Mouse (Mus musculus): ENCODE measurements at regions not wholly inside any gene's neighbourhood (a gene's known extent, or its start where the extent isn't known, plus 50 kb on each side); places are given as distances from the start of the nearest gene placed in this dataset.

- TF ChIP-seq POLR2A (IDR thresholded peaks at IDR 0.05; ENCODE audit: extremely low read depth, insufficient read depth, low read length) (no peak), CTCF (IDR thresholded peaks at IDR 0.05; ENCODE audit: extremely low read depth, insufficient read depth, low read length) (no peak)
Observed at GRCm38 (mm10) chr2:167789471-167789923, 99.9 kb upstream of the Tmem189 start.

DNA sequence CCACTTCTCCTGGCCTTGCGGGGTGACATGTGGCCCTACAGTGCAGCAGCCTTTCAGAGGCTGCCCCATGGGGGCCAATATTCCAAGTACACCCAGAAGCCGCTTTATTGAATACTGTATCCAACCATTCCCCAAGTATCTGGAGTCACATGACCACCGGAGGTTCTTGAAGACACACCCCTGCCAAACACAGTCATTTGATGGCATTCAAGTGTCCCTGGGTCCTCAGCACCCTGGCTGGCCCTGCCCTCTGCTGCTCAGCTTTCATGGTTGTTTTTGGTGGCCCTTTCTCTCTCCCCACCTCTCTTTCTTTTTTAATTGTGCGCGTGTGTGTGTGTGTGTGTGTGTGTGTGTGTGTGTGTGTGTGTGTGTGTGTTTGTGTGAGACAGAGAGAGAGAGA lies 97.3 kb upstream of the Tmem189 start:
- Histone ChIP-seq H3K4me3 (ENCODE audit: insufficient read depth, low read length) (no peak overlapping the region), H3K27ac (ENCODE audit: insufficient read depth, low read length) (no peak overlapping the region), H3K4me1 (ENCODE audit: control insufficient read depth, insufficient read depth, low read length) (no peaks in the 10 kb centered on the region)
- TF ChIP-seq POLR2A (IDR thresholded peaks at IDR 0.05; ENCODE audit: extremely low read depth, insufficient read depth, low read length) = no peak
- TF ChIP-seq CTCF (IDR thresholded peaks at IDR 0.05; ENCODE audit: extremely low read depth, insufficient read depth, low read length) = no peak

More at GRCm38 (mm10) chr2:167789471-167789923, 99.9 kb upstream of the Tmem189 start:
- Histone ChIP-seq H3K4me1 (ENCODE audit: control insufficient read depth, insufficient read depth, low read length) (no peaks in the 10 kb centered on the region), H3K4me3 (ENCODE audit: insufficient read depth, low read length) (no peak overlapping the region), H3K27ac (ENCODE audit: insufficient read depth, low read length) (no peak overlapping the region)

DNA sequence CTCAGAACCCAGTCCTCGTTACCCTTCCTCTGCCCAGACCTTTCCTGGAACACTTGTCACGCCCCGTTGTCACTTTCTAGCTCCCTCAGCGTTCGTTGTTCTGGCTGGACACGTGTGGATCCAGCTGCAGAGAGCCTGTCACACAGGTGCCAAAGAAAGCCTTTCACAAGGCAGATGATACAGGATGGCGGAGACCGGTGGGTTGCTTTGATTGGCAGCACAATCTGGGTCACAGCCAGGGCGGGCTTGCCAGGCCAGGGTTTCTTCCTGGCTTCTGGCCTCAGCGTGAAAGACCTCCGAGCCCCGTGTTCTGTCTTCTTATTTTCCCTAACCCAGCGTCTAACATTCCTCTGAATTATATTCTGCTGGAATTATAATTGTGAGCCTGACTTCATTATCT lies 94.7 kb upstream of the Tmem189 start:
- Histone ChIP-seq H3K4me3 (ENCODE audit: insufficient read depth, low read length) (no peak overlapping the region), H3K27ac (ENCODE audit: insufficient read depth, low read length) (no peak overlapping the region), H3K4me1 (ENCODE audit: control insufficient read depth, insufficient read depth, low read length) (no peaks in the 10 kb centered on the region)
- TF ChIP-seq CTCF (IDR thresholded peaks at IDR 0.05; ENCODE audit: extremely low read depth, insufficient read depth, low read length) = no peak
- no peak for TF ChIP-seq POLR2A (IDR thresholded peaks at IDR 0.05; ENCODE audit: extremely low read depth, insufficient read depth, low read length)

DNA sequence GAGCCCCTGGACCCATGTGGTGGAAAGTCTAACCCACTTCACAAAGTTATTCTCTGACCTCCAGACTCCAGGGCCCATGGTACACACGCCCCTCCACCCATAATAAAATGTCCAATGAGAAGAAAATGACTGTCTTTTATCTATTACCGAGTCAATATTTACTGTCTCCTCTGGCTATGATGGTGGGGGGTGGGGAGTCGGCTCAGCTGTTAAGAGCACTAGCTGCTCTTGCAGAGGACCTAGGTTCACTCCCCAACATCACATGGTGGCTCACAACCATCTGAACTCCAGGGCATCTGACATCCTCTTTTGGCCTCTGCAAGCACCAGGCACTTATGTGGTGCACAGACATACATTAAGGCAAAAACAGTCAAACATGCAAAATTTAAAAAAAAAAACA lies 93.8 kb upstream of the Tmem189 start:
- Histone ChIP-seq H3K27ac (ENCODE audit: insufficient read depth, low read length) (no peak overlapping the region), H3K4me3 (ENCODE audit: insufficient read depth, low read length) (no peak overlapping the region), H3K4me1 (ENCODE audit: control insufficient read depth, insufficient read depth, low read length) (no peaks in the 10 kb centered on the region)
- TF ChIP-seq CTCF (IDR thresholded peaks at IDR 0.05; ENCODE audit: extremely low read depth, insufficient read depth, low read length) = no peak
- no peak for TF ChIP-seq POLR2A (IDR thresholded peaks at IDR 0.05; ENCODE audit: extremely low read depth, insufficient read depth, low read length)

GRCm38 (mm10) chr2:167782231-167782999 lies 92.8 kb upstream of the Tmem189 start:
- H3K4me3 ChIP-seq (ENCODE audit: insufficient read depth, low read length) = no peak overlapping the region
- 0 out of 2 replicates have a peak, but pooled peaks cover 1% of the 10 kb centered on the region for H3K4me1 ChIP-seq (ENCODE audit: control insufficient read depth, insufficient read depth, low read length)
- no peak for TF ChIP-seq CTCF (IDR thresholded peaks at IDR 0.05; ENCODE audit: extremely low read depth, insufficient read depth, low read length)
- 0 out of 2 replicates have a peak, but pooled peaks have one; percentile 14 for TF ChIP-seq POLR2A (IDR thresholded peaks at IDR 0.05; ENCODE audit: extremely low read depth, insufficient read depth, low read length)
- no peak overlapping the region for H3K27ac ChIP-seq (ENCODE audit: insufficient read depth, low read length)

- Histone ChIP-seq H3K27ac (ENCODE audit: insufficient read depth, low read length) (no peak overlapping the region), H3K4me3 (ENCODE audit: insufficient read depth, low read length) (no peak overlapping the region), H3K4me1 (ENCODE audit: control insufficient read depth, insufficient read depth, low read length) (0 out of 2 replicates have a peak, but pooled peaks cover 1% of the 10 kb centered on the region)
- no peak for TF ChIP-seq CTCF (IDR thresholded peaks at IDR 0.05; ENCODE audit: extremely low read depth, insufficient read depth, low read length)
- TF ChIP-seq POLR2A (IDR thresholded peaks at IDR 0.05; ENCODE audit: extremely low read depth, insufficient read depth, low read length) = no peak
Observed at GRCm38 (mm10) chr2:167781496-167781895, 91.9 kb upstream of the Tmem189 start.

DNA sequence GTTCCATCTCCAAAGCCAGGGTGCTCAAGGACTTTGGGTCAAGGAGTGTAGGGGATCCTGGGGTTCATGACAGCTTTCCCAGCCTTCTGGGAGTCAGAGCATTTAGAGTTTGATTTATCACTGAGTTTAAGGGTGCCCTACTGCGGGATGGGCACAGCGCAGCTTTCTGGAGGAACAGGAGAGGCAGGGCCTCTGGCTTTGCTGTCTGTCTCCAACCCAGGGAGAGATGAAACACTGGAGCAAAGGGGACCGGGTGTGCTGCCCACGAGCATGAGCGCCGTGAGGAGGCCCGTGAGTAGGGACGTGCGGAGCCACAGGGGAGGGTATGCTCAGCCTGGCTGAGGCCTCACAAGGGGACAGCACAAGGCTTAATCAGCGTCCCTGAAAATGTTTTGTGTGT lies 89.1 kb upstream of the Tmem189 start:
- no peak overlapping the region for H3K27ac ChIP-seq (ENCODE audit: insufficient read depth, low read length)
- no peak overlapping the region for H3K4me3 ChIP-seq (ENCODE audit: insufficient read depth, low read length)
- TF ChIP-seq POLR2A (IDR thresholded peaks at IDR 0.05; ENCODE audit: extremely low read depth, insufficient read depth, low read length) = no peak
- no peak for TF ChIP-seq CTCF (IDR thresholded peaks at IDR 0.05; ENCODE audit: extremely low read depth, insufficient read depth, low read length)
- H3K4me1 ChIP-seq (ENCODE audit: control insufficient read depth, insufficient read depth, low read length) = 0 out of 2 replicates have a peak, but pooled peaks cover 1% of the 10 kb centered on the region

GRCm38 (mm10) chr2:167778271-167778670 lies 88.6 kb upstream of the Tmem189 start:
- no peak for TF ChIP-seq CTCF (IDR thresholded peaks at IDR 0.05; ENCODE audit: extremely low read depth, insufficient read depth, low read length)
- no peak for TF ChIP-seq POLR2A (IDR thresholded peaks at IDR 0.05; ENCODE audit: extremely low read depth, insufficient read depth, low read length)
- Histone ChIP-seq H3K4me1 (ENCODE audit: control insufficient read depth, insufficient read depth, low read length) (0 out of 2 replicates have a peak, but pooled peaks cover 1% of the 10 kb centered on the region), H3K27ac (ENCODE audit: insufficient read depth, low read length) (no peak overlapping the region), H3K4me3 (ENCODE audit: insufficient read depth, low read length) (no peak overlapping the region)

DNA sequence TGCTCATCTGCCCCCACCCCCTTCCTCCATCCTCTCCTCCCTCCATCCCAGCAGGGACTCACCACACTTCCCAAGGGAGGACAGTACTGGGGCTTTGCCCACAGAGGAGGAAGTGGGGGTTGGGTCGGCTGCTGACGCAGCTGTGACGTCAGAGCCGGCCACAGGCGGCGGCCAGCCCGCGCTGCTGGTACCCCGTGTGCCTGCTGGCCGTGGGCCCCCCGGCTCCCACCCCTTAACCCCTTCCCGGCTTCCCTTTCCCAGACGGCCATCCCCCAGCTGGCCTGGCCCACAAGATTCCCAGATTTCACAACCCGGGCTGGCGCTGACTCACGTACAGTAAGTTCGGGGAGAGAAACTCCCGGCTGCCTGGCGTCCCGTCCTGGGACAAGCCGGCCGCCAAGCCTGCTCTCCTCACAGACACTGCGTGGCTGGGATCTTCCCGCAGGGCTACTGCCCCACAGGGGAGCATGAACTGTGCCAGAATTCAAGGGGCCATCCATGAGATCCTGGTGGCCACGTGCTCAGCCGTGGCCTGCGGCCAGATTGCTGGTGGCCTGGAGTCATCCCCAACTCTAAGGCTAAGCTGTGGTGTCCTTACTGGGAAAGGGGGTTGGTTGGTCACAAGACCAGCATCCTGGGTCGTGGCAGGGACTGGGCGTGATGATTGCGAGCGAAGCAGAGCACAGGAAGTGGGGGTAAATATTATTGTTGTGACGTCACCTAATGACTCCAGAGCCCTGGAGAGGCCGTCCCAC lies 87.9 kb upstream of the Tmem189 start:
- TF ChIP-seq CTCF (IDR thresholded peaks at IDR 0.05; ENCODE audit: extremely low read depth, insufficient read depth, low read length) = no peak
- no peak for TF ChIP-seq POLR2A (IDR thresholded peaks at IDR 0.05; ENCODE audit: extremely low read depth, insufficient read depth, low read length)
- Histone ChIP-seq H3K27ac (ENCODE audit: insufficient read depth, low read length) (no peak overlapping the region), H3K4me3 (ENCODE audit: insufficient read depth, low read length) (peak overlapping the region; percentile 26), H3K4me1 (ENCODE audit: control insufficient read depth, insufficient read depth, low read length) (0 out of 2 replicates have a peak, but pooled peaks cover 1% of the 10 kb centered on the region)
